ENCODE assay signal across 18 mouse cellular contexts in genomic region chr10:68735621-68736020, GRCm38 (mm10). TPM values are rescaled to one million over a fixed set of nuclear protein-coding genes. Genes with fewer than 3 reads are reported as not detected.
DNase-seq lines count a peak whose midpoint lies in the region; ATAC-seq and TF ChIP-seq lines count a peak whose summit lies in the region.
"Had no signal": no experiment of that assay in that cellular context is flagged by ENCODE, and none has a peak within 500 bp of the region (broad histone marks: within the 10 kb centered on the region; RNA-seq: fewer than 3 reads in every experiment).

No protein-coding gene starts in this region.

- peak; percentile 96 for ATAC-seq in granulocyte monocyte progenitor cell, adult 5-6 weeks (replicated peaks; ENCODE audit: poor library complexity, severe bottlenecking)
- peak; percentile 89 for ATAC-seq in monocyte, adult 5-6 weeks (replicated peaks; ENCODE audit: insufficient number of reproducible peaks, low FRiP score, low TSS enrichment, poor library complexity, severe bottlenecking)
- ATAC-seq: forebrain, embryonic 15.5 days; hindbrain, embryonic 16.5 days had no signal

- intact Hi-C loops in gastrocnemius, adult 2 months (cut with DNase I) = no loop called here
- intact Hi-C loops in left cerebral cortex, postnatal 25 days (cut with DNase I) = no loop called here

- H3K4me1 ChIP-seq in spleen, adult 2 months (ENCODE audit: control insufficient read depth, insufficient read depth, insufficient read length) = 0 out of 2 replicates have a peak, but pooled peaks cover 2% of the 10 kb centered on the region
- H3K4me1 ChIP-seq: forebrain, embryonic 15.5 days; heart, embryonic 13.5 days; hindbrain, embryonic 12.5 days had no signal

- DNase-seq in spleen, adult 2 months (ENCODE audit: low read depth in 1 of 2, low spot score in 2 of 2) = peak in 1 of 2 experiments; percentile 30
- no peak for DNase-seq in spleen, postnatal 4 days (ENCODE audit: low spot score in 2 of 2)
- DNase-seq in gastrocnemius, adult 2 months = no peak
- DNase-seq in left cerebral cortex, postnatal 25 days (ENCODE audit: low spot score in 2 of 2) = no peak
- DNase-seq: adrenal gland, postnatal 10 days; cerebellum, adult 11 months; cerebellum, adult 8-10 months; cerebellum, postnatal 14 days; gastrocnemius, postnatal 14 days; heart, postnatal 4 days had no signal

- peak overlapping the region; percentile 24; the same call in 1 of the 2 replicates for H3K27ac ChIP-seq in spleen, adult 2 months (ENCODE audit: insufficient read depth, low read length)
- H3K27ac ChIP-seq in gastrocnemius, adult 2 months = no peak overlapping the region
- H3K27ac ChIP-seq: embryonic facial prominence, embryonic 12.5 days; forebrain, embryonic 15.5 days; heart, embryonic 13.5 days; hindbrain, embryonic 12.5 days had no signal

- 49% methylated on average over 3 of the region's 3 CpGs for WGBS in spleen, adult 2 months

- TF ChIP-seq POLR2A in spleen, adult 2 months (IDR thresholded peaks at IDR 0.05; ENCODE audit: low read depth, low read length) = no peak

- H3K4me3 ChIP-seq in spleen, adult 2 months (ENCODE audit: extremely low read depth, insufficient read depth, insufficient read length) = no peak overlapping the region
- H3K4me3 ChIP-seq in gastrocnemius, adult 2 months = no peak overlapping the region
- H3K4me3 ChIP-seq: embryonic facial prominence, embryonic 12.5 days; forebrain, embryonic 15.5 days; heart, embryonic 13.5 days; hindbrain, embryonic 12.5 days had no signal

- H3K27me3 ChIP-seq in spleen, adult 2 months (ENCODE audit: control insufficient read depth, insufficient read depth, low read length) = no peaks in the 10 kb centered on the region
- H3K27me3 ChIP-seq: embryonic facial prominence, embryonic 12.5 days; forebrain, embryonic 15.5 days; heart, embryonic 13.5 days; hindbrain, embryonic 12.5 days had no signal

- no peak; the same call in 1 of the 2 replicates for TF ChIP-seq CTCF in spleen, adult 2 months (IDR thresholded peaks at IDR 0.05; ENCODE audit: extremely low read depth, insufficient read depth, insufficient read length, insufficient replicate concordance)
- no peak for TF ChIP-seq CTCF in gastrocnemius, adult 2 months (IDR thresholded peaks at IDR 0.05)

- no peaks in the 10 kb centered on the region for H3K36me3 ChIP-seq in spleen, adult 2 months (ENCODE audit: control insufficient read depth, insufficient read depth, low read length)
- H3K36me3 ChIP-seq: embryonic facial prominence, embryonic 12.5 days; forebrain, embryonic 15.5 days; G1E; heart, embryonic 13.5 days; hindbrain, embryonic 12.5 days had no signal

RNA-seq across cellular contexts. Expression of gene Tmem26, which starts 12.2 kb away (rescaled TPM):
- 6.7 and 8.5 TPM in 2 replicates for polyA plus RNA-seq in spleen, adult 2 months (2012; rRNA removed)
- total RNA-seq in granulocyte monocyte progenitor cell, adult 5-6 weeks (2014; fragmentation: Nextera tagmentation) = 1.6 and 2.9 TPM in 2 replicates
- 1.5 and 2.1 TPM in 2 replicates for total RNA-seq in granulocyte monocyte progenitor cell, adult 5-6 weeks (2017)
- total RNA-seq in monocyte, adult 5-6 weeks (2017) = 22.0 to 24.9 TPM (median 24.6 TPM) in 3 replicates
- under 1 TPM; 0.59 to 0.66 TPM for total RNA-seq in gastrocnemius, adult 2 months (2021)
- under 1 TPM; 0.28 to 0.30 TPM for total RNA-seq in left cerebral cortex, postnatal 25 days (2021)
- polyA plus RNA-seq: G1E had no signal
